Mouse (Mus musculus) urinary bladder, postnatal 25 days (tissue): Measurements from ENCODE around the gene Ffar3.

Experiments used
- DNase-seq: peaks from one replicate; pipeline ENCODE4 v3.0.0; 2022; ENCODE audit warnings: low spot score

Ffar3 gene

GRCm38 (mm10) chr7:30856078-30856477, at the start of gene Ffar3:
Ffar3 (minus strand) TSS chr7:30856178.
- DNase-seq: no peak

- no peak for DNase-seq
These were observed 48.1 kb upstream of the Ffar3 start for GRCm38 (mm10) chr7:30904042-30904441.

- no peak for DNase-seq
These were observed 39.2 kb upstream of the Ffar3 start for GRCm38 (mm10) chr7:30895217-30895616.

GRCm38 (mm10) chr7:30892515-30892914, 36.5 kb upstream of the Ffar3 start:
- DNase-seq: no peak

GRCm38 (mm10) chr7:30891746-30892145, 35.8 kb upstream of the Ffar3 start:
- DNase-seq: no peak

- DNase-seq: no peak
These were observed 34.7 kb upstream of the Ffar3 start for GRCm38 (mm10) chr7:30890681-30891080.

- DNase-seq: no peak
These were observed 32.8 kb upstream of the Ffar3 start for GRCm38 (mm10) chr7:30888786-30889185.

GRCm38 (mm10) chr7:30887568-30888188, 31.7 kb upstream of the Ffar3 start:
- no peak for DNase-seq

GRCm38 (mm10) chr7:30886852-30887251, 30.9 kb upstream of the Ffar3 start:
- no peak for DNase-seq

- DNase-seq: no peak
These were observed 28.1 kb upstream of the Ffar3 start for GRCm38 (mm10) chr7:30884047-30884446.

GRCm38 (mm10) chr7:30881367-30881766, 25.4 kb upstream of the Ffar3 start:
- no peak for DNase-seq

GRCm38 (mm10) chr7:30880176-30880575, 24.2 kb upstream of the Ffar3 start, which contains the start of gene Cd22:
Cd22 (minus strand) TSS chr7:30880342.
- no peak for DNase-seq

- no peak for DNase-seq
These were observed 23.0 kb upstream of the Ffar3 start for GRCm38 (mm10) chr7:30878950-30879349.

- DNase-seq: peak; percentile 80
These were observed 17.1 kb upstream of the Ffar3 start for GRCm38 (mm10) chr7:30873083-30873482.

- no peak for DNase-seq
These were observed 7.4 kb upstream of the Ffar3 start for GRCm38 (mm10) chr7:30863386-30863785.

- no peak for DNase-seq
These were observed 5.5 kb upstream of the Ffar3 start, which contains the start of gene Ffar1 for GRCm38 (mm10) chr7:30861464-30861863. Ffar1 (minus strand) TSS chr7:30861564.

- peak; percentile 26 for DNase-seq
These were observed 3.8 kb upstream of the Ffar3 start for GRCm38 (mm10) chr7:30859635-30860402.

- DNase-seq: peak; percentile 77
These were observed 3.3 kb upstream of the Ffar3 start for GRCm38 (mm10) chr7:30859290-30859634.

- DNase-seq: no peak
These were observed 1.8 kb upstream of the Ffar3 start for GRCm38 (mm10) chr7:30857746-30858145.

- DNase-seq: no peak
These were observed 4.6 kb downstream of the Ffar3 start for GRCm38 (mm10) chr7:30851421-30851820.

GRCm38 (mm10) chr7:30847934-30848333, 8.0 kb downstream of the Ffar3 start:
- DNase-seq: no peak

- DNase-seq: no peak
These were observed 8.6 kb downstream of the Ffar3 start for GRCm38 (mm10) chr7:30847386-30847785.

- no peak for DNase-seq
These were observed 9.4 kb downstream of the Ffar3 start for GRCm38 (mm10) chr7:30846505-30847053.
